ENCODE assay signal across 31 mouse cellular contexts in the genomic region with DNA sequence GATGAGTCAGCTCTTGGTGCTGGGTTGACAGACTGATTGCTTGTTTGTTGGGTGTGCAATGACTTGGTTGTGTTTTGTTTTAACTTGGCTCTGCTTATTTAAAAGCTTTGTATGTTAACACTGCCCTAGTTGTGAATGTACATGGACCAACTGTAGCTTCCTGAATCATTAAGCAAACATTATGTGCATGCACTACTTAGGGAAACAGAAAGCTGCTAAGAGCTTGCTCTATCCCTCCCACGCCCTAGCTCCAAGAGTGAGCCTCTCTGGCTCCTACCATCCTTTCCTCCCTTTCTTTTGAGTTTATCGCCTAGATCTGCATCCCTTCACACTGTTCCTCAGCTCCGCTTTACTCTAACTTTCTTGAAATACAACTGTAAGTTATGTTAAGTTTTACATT. TPM values are rescaled to one million over a fixed set of nuclear protein-coding genes. Genes with fewer than 3 reads are reported as not detected.
DNase-seq lines count a peak whose midpoint lies in the region; ATAC-seq and TF ChIP-seq lines count a peak whose summit lies in the region.
"Had no signal": no experiment of that assay in that cellular context is flagged by ENCODE, and none has a peak within 500 bp of the region (broad histone marks: within the 10 kb centered on the region; RNA-seq: fewer than 3 reads in every experiment).

No protein-coding gene starts in this region.

- TF ChIP-seq CTCF in lung, postnatal 0 days (IDR thresholded peaks at IDR 0.05): no peak

- no peak overlapping the region for H3K9ac ChIP-seq in embryonic facial prominence, embryonic 15.5 days
- no peak overlapping the region for H3K9ac ChIP-seq in lung, postnatal 0 days (replicated peaks; ENCODE audit: low read depth)
- H3K9ac ChIP-seq in intestine, embryonic 15.5 days: no peak overlapping the region
- H3K9ac ChIP-seq in forebrain, embryonic 12.5 days: no peak overlapping the region
- H3K9ac ChIP-seq: forebrain, postnatal 0 days; neural tube, embryonic 15.5 days had no signal

- H3K4me2 ChIP-seq in embryonic facial prominence, embryonic 15.5 days (replicated peaks): no peak overlapping the region
- no peak overlapping the region for H3K4me2 ChIP-seq in lung, postnatal 0 days (replicated peaks; ENCODE audit: low read depth, low read length)
- no peak overlapping the region for H3K4me2 ChIP-seq in intestine, embryonic 15.5 days (replicated peaks)
- H3K4me2 ChIP-seq in forebrain, embryonic 12.5 days: no peak overlapping the region
- H3K4me2 ChIP-seq: heart, embryonic 11.5 days; neural tube, embryonic 15.5 days had no signal

- WGBS in embryonic facial prominence, embryonic 15.5 days: 81% methylated on average over 3 of the region's 3 CpGs
- 82% methylated on average over 3 of the region's 3 CpGs for WGBS in embryonic facial prominence, embryonic 10.5 days
- 67% methylated on average over 3 of the region's 3 CpGs for WGBS in lung, postnatal 0 days
- WGBS in intestine, embryonic 15.5 days: 60% methylated on average over 3 of the region's 3 CpGs
- 84% methylated on average over 3 of the region's 3 CpGs for WGBS in forebrain, embryonic 12.5 days

- DNase-seq in embryonic facial prominence, embryonic 10.5 days (ENCODE audit: low spot score): no peak
- peak; percentile 11 for DNase-seq in lung, postnatal 0 days (ENCODE audit: low spot score)
- DNase-seq in lung, postnatal 10 days: no peak
- DNase-seq in telencephalon, adult 2 months (ENCODE audit: low read depth, low spot score): peak; percentile 53
- no peak for DNase-seq in cerebellum, adult 9-11 months
- DNase-seq: adrenal gland, adult 2 months; cerebellum, adult 18-20 months; cerebellum, postnatal 36 days; embryo, embryonic 11 days; forebrain, postnatal 0 days; kidney, adult 18-20 months; kidney, postnatal 4 days; liver; right cerebral cortex, postnatal 14 days; spleen, adult 18-20 months; thymus, adult 18-20 months; thymus, postnatal 4 days had no signal

- peak overlapping the region; percentile 65 for H3K27ac ChIP-seq in embryonic facial prominence, embryonic 15.5 days (replicated peaks)
- H3K27ac ChIP-seq in embryonic facial prominence, embryonic 10.5 days (replicated peaks): no peak overlapping the region
- H3K27ac ChIP-seq in lung, postnatal 0 days (ENCODE audit: low read length): no peak overlapping the region
- 0 out of 2 replicates have a peak overlapping the region, but pooled peaks have one; percentile 17 for H3K27ac ChIP-seq in intestine, embryonic 15.5 days
- H3K27ac ChIP-seq in forebrain, embryonic 12.5 days: no peak overlapping the region
- H3K27ac ChIP-seq: hindbrain, embryonic 10.5 days; midbrain, embryonic 10.5 days; neural tube, embryonic 15.5 days had no signal

- H3K27me3 ChIP-seq in embryonic facial prominence, embryonic 15.5 days: no peaks in the 10 kb centered on the region
- H3K27me3 ChIP-seq in embryonic facial prominence, embryonic 10.5 days (replicated peaks; ENCODE audit: low read depth, poor library complexity, severe bottlenecking): no peaks in the 10 kb centered on the region
- no peaks in the 10 kb centered on the region for H3K27me3 ChIP-seq in lung, postnatal 0 days (replicated peaks; ENCODE audit: insufficient read depth, low read length)
- no peaks in the 10 kb centered on the region for H3K27me3 ChIP-seq in intestine, embryonic 15.5 days (replicated peaks)
- no peaks in the 10 kb centered on the region for H3K27me3 ChIP-seq in forebrain, embryonic 12.5 days
- H3K27me3 ChIP-seq: neural tube, embryonic 15.5 days; Patski had no signal

- no peak for ATAC-seq in embryonic facial prominence, embryonic 15.5 days (ENCODE audit: insufficient number of reproducible peaks, low FRiP score, low TSS enrichment, low read depth)
- ATAC-seq in lung, postnatal 0 days: no peak
- no peak for ATAC-seq in intestine, embryonic 15.5 days
- no peak for ATAC-seq in forebrain, embryonic 12.5 days (ENCODE audit: low FRiP score)
- ATAC-seq: forebrain, postnatal 0 days; hindbrain, embryonic 16.5 days; Patski had no signal

- no peaks in the 10 kb centered on the region for H3K36me3 ChIP-seq in embryonic facial prominence, embryonic 15.5 days
- H3K36me3 ChIP-seq in embryonic facial prominence, embryonic 10.5 days (replicated peaks): no peaks in the 10 kb centered on the region
- no peaks in the 10 kb centered on the region for H3K36me3 ChIP-seq in lung, postnatal 0 days (ENCODE audit: insufficient read depth, low read length)
- H3K36me3 ChIP-seq in intestine, embryonic 15.5 days: no peaks in the 10 kb centered on the region
- H3K36me3 ChIP-seq in forebrain, embryonic 12.5 days (replicated peaks): no peaks in the 10 kb centered on the region
- H3K36me3 ChIP-seq: hindbrain, embryonic 10.5 days; midbrain, embryonic 10.5 days; neural tube, embryonic 15.5 days had no signal

- no peaks in the 10 kb centered on the region for H3K9me3 ChIP-seq in embryonic facial prominence, embryonic 15.5 days (replicated peaks)
- H3K9me3 ChIP-seq in embryonic facial prominence, embryonic 10.5 days: no peaks in the 10 kb centered on the region
- H3K9me3 ChIP-seq in lung, postnatal 0 days (ENCODE audit: low read length): no peaks in the 10 kb centered on the region
- H3K9me3 ChIP-seq in intestine, embryonic 15.5 days: no peaks in the 10 kb centered on the region
- no peaks in the 10 kb centered on the region for H3K9me3 ChIP-seq in forebrain, embryonic 12.5 days
- H3K9me3 ChIP-seq: hindbrain, embryonic 10.5 days; neural tube, embryonic 15.5 days had no signal

- no peak for TF ChIP-seq EP300 in lung, postnatal 0 days (IDR thresholded peaks at IDR 0.05)

- no peak overlapping the region for H3K4me3 ChIP-seq in embryonic facial prominence, embryonic 15.5 days (replicated peaks)
- H3K4me3 ChIP-seq in embryonic facial prominence, embryonic 10.5 days: no peak overlapping the region
- no peak overlapping the region for H3K4me3 ChIP-seq in lung, postnatal 0 days (ENCODE audit: low read depth, low read length)
- H3K4me3 ChIP-seq in intestine, embryonic 15.5 days (replicated peaks): no peak overlapping the region
- no peak overlapping the region for H3K4me3 ChIP-seq in forebrain, embryonic 12.5 days (replicated peaks)
- H3K4me3 ChIP-seq: hindbrain, embryonic 10.5 days; midbrain, embryonic 10.5 days; neural tube, embryonic 15.5 days had no signal

- H3K4me1 ChIP-seq in embryonic facial prominence, embryonic 15.5 days: peaks cover 12% of the 10 kb centered on the region
- H3K4me1 ChIP-seq in embryonic facial prominence, embryonic 10.5 days: no peaks in the 10 kb centered on the region
- H3K4me1 ChIP-seq in lung, postnatal 0 days (ENCODE audit: insufficient read depth, low read depth, low read length): no peaks in the 10 kb centered on the region
- no peaks in the 10 kb centered on the region for H3K4me1 ChIP-seq in intestine, embryonic 15.5 days (replicated peaks)
- H3K4me1 ChIP-seq in forebrain, embryonic 12.5 days: no peaks in the 10 kb centered on the region
- H3K4me1 ChIP-seq: hindbrain, embryonic 10.5 days; midbrain, embryonic 10.5 days; neural tube, embryonic 15.5 days had no signal

RNA-seq across cellular contexts. Expression of a gene that starts 11.9 kb away (rescaled TPM):
- polyA plus RNA-seq in embryonic facial prominence, embryonic 15.5 days (2015; fragmentation: Nextera tagmentation; extraction: Ambion mirVana): 44.9 and 50.4 TPM in 2 replicates
- polyA plus RNA-seq in embryonic facial prominence, embryonic 10.5 days (2016; fragmentation: Nextera tagmentation; extraction: Ambion mirVana): 38.7 and 39.9 TPM in 2 replicates
- 32.0 and 44.3 TPM in 2 replicates for polyA plus RNA-seq in lung, postnatal 0 days (2015; fragmentation: Nextera tagmentation; extraction: Ambion mirVana)
- 43.4 and 43.5 TPM in 2 replicates for polyA plus RNA-seq in intestine, embryonic 15.5 days (2015; fragmentation: Nextera tagmentation; extraction: Ambion mirVana)
- 47.3 and 49.5 TPM in 2 replicates for polyA plus RNA-seq in forebrain, embryonic 12.5 days (2016; fragmentation: Nextera tagmentation; extraction: Ambion mirVana)

RNA-seq across cellular contexts. Expression of a gene that starts 42.6 kb away (rescaled TPM):
- polyA plus RNA-seq in embryonic facial prominence, embryonic 15.5 days (2015; fragmentation: Nextera tagmentation; extraction: Ambion mirVana): not detected in 2 replicates
- not detected in 2 replicates for polyA plus RNA-seq in embryonic facial prominence, embryonic 10.5 days (2016; fragmentation: Nextera tagmentation; extraction: Ambion mirVana)
- not detected in 2 replicates for polyA plus RNA-seq in lung, postnatal 0 days (2015; fragmentation: Nextera tagmentation; extraction: Ambion mirVana)
- not detected in 2 replicates for polyA plus RNA-seq in intestine, embryonic 15.5 days (2015; fragmentation: Nextera tagmentation; extraction: Ambion mirVana)
- polyA plus RNA-seq in forebrain, embryonic 12.5 days (2016; fragmentation: Nextera tagmentation; extraction: Ambion mirVana): not detected in 2 replicates
- polyA plus RNA-seq: adrenal gland, adult 2 months; embryonic facial prominence, embryonic 14.5 days; forebrain, postnatal 0 days; heart, embryonic 11.5 days; heart, postnatal 0 days; hindbrain, embryonic 10.5 days; hindbrain, embryonic 16.5 days; kidney, embryonic 16.5 days; liver, embryonic 16.5 days; lung, embryonic 16.5 days; midbrain, embryonic 10.5 days; neural tube, embryonic 15.5 days; Patski had no signal

RNA-seq across cellular contexts. Expression of a gene that starts 55.1 kb away (rescaled TPM):
- polyA plus RNA-seq in embryonic facial prominence, embryonic 15.5 days (2015; fragmentation: Nextera tagmentation; extraction: Ambion mirVana): 6.6 and 7.0 TPM in 2 replicates
- 23.4 and 26.6 TPM in 2 replicates for polyA plus RNA-seq in embryonic facial prominence, embryonic 10.5 days (2016; fragmentation: Nextera tagmentation; extraction: Ambion mirVana)
- 0.40 and 0.84 TPM in 2 replicates for polyA plus RNA-seq in lung, postnatal 0 days (2015; fragmentation: Nextera tagmentation; extraction: Ambion mirVana)
- polyA plus RNA-seq in intestine, embryonic 15.5 days (2015; fragmentation: Nextera tagmentation; extraction: Ambion mirVana): 7.6 and 8.6 TPM in 2 replicates
- polyA plus RNA-seq in forebrain, embryonic 12.5 days (2016; fragmentation: Nextera tagmentation; extraction: Ambion mirVana): 124 and 128 TPM in 2 replicates

RNA-seq across cellular contexts. Expression of a gene that starts 57.8 kb away (rescaled TPM):
- 7.2 and 7.3 TPM in 2 replicates for polyA plus RNA-seq in embryonic facial prominence, embryonic 15.5 days (2015; fragmentation: Nextera tagmentation; extraction: Ambion mirVana)
- 3.8 and 5.5 TPM in 2 replicates for polyA plus RNA-seq in embryonic facial prominence, embryonic 10.5 days (2016; fragmentation: Nextera tagmentation; extraction: Ambion mirVana)
- 8.0 and 11.2 TPM in 2 replicates for polyA plus RNA-seq in lung, postnatal 0 days (2015; fragmentation: Nextera tagmentation; extraction: Ambion mirVana)
- 8.6 and 9.0 TPM in 2 replicates for polyA plus RNA-seq in intestine, embryonic 15.5 days (2015; fragmentation: Nextera tagmentation; extraction: Ambion mirVana)
- polyA plus RNA-seq in forebrain, embryonic 12.5 days (2016; fragmentation: Nextera tagmentation; extraction: Ambion mirVana): 7.0 and 10.2 TPM in 2 replicates

Comparison
In these comparisons a context has a peak if more than half of its experiments do, and no peak if none do; other contexts are left out.
1. H3K27ac ChIP-seq: peak in embryonic facial prominence, embryonic 15.5 days (single experiment) and intestine, embryonic 15.5 days (single experiment); none in embryonic facial prominence, embryonic 10.5 days (single experiment), lung, postnatal 0 days (single experiment) and forebrain, embryonic 12.5 days (single experiment).
2. DNase-seq: peak in lung, postnatal 0 days (single experiment) and telencephalon, adult 2 months (single experiment); none in embryonic facial prominence, embryonic 10.5 days (single experiment), lung, postnatal 10 days (single experiment) and cerebellum, adult 9-11 months (single experiment).